Mouse (Mus musculus) thymus, adult 2 months (tissue): ENCODE data around the gene Lmx1b. TPM values are rescaled to one million over a fixed set of nuclear protein-coding genes. Genes with fewer than 3 reads are reported as not detected.
A peak's percentile ranks its signal among the peaks of the same experiment; 100 is the strongest.

Experiments used
- DNase-seq: peaks from one replicate; pipeline ENCODE4 v3.0.0; 2021
- H3K27ac ChIP-seq: fragments of 200-500 bp; 2 replicates; pipeline ENCODE4 v1.5.1; 2012; ENCODE audit warnings: low read length, control low read depth; ENCODE audit not compliant: control insufficient read depth, insufficient read depth
- H3K27me3 ChIP-seq: fragments of 200-500 bp; 2 replicates; pipeline ENCODE4 v1.6.1; 2012; ENCODE audit warnings: mild to moderate bottlenecking, low read length, moderate library complexity, mixed read lengths; ENCODE audit not compliant: control insufficient read depth, insufficient read depth
- H3K36me3 ChIP-seq: fragments of 200-500 bp; 2 replicates; pipeline ENCODE4 v1.6.1; 2012; ENCODE audit warnings: mild to moderate bottlenecking, low read length, moderate library complexity; ENCODE audit not compliant: control insufficient read depth, insufficient read depth
- H3K4me1 ChIP-seq: fragments of 200-500 bp; replicated peaks from 2 replicates; pipeline ENCODE4 v1.6.1; 2012; ENCODE audit warnings: low read length; ENCODE audit not compliant: control insufficient read depth, insufficient read depth
- H3K4me3 ChIP-seq: fragments of 200-500 bp; 2 replicates; pipeline ENCODE4 v1.5.1; 2012; ENCODE audit warnings: mild to moderate bottlenecking, low read length, control low read depth, moderate library complexity; ENCODE audit not compliant: control insufficient read depth, insufficient read depth
- CTCF ChIP-seq: fragments of 200-500 bp; IDR thresholded peaks from 2 replicates; pipeline ENCODE4 v1.5.1; 2012; ENCODE audit warnings: mild to moderate bottlenecking, control low read depth, low read length, moderate library complexity, borderline replicate concordance; ENCODE audit not compliant: control insufficient read depth, poor library complexity, insufficient read depth; ENCODE audit errors: extremely low read depth
- POLR2A ChIP-seq: fragments of 200-500 bp; IDR thresholded peaks from 2 replicates; pipeline ENCODE4 v1.6.1; 2012; ENCODE audit warnings: mild to moderate bottlenecking, low read length, control low read depth, moderate library complexity; ENCODE audit not compliant: control insufficient read depth, poor library complexity, insufficient read depth; ENCODE audit errors: extremely low read depth
- WGBS: fragments of 180-500 bp; shearing (Covaris S2); methylation state at CpG from one replicate; pipeline ENCODE4 v1.1.7; 2018; 5-methylcytosine and 5-hydroxymethylcytosine counted together
- polyA plus RNA-seq: library from polyadenylated mRNA; depleted of rRNA; stranded (reverse); fragments of >200 nt; gene quantifications from 2 replicates; pipeline ENCODE4 v1.2.3, GENCODE M21; 2012

Gene Lmx1b
- polyA plus RNA-seq, 1 experiment: 0.04 TPM

- Histone ChIP-seq H3K4me3 (no peak overlapping the region), H3K36me3 (no peaks in the 10 kb centered on the region), H3K27me3 (no peaks in the 10 kb centered on the region), H3K4me1 (no peaks in the 10 kb centered on the region), H3K27ac (no peak overlapping the region)
- WGBS: 17% methylated on average over 7 of the region's 7 CpGs
- TF ChIP-seq CTCF: no peak
- TF ChIP-seq POLR2A: no peak
- no peak for DNase-seq
Measured at GRCm38 (mm10) chr2:33659288-33659629, 18.9 kb upstream of the Lmx1b start.

GRCm38 (mm10) chr2:33658602-33659287, 18.4 kb upstream of the Lmx1b start:
- H3K4me1 ChIP-seq: no peaks in the 10 kb centered on the region
- TF ChIP-seq POLR2A: no peak
- no peak for TF ChIP-seq CTCF
- no peak overlapping the region for H3K4me3 ChIP-seq
- no peak for DNase-seq
- H3K36me3 ChIP-seq: no peaks in the 10 kb centered on the region
- WGBS: 45% methylated on average over 12 of the region's 12 CpGs
- no peak overlapping the region for H3K27ac ChIP-seq
- H3K27me3 ChIP-seq: no peaks in the 10 kb centered on the region

- TF ChIP-seq CTCF (peak; percentile 38; the same call in 1 of the 2 replicates), POLR2A (no peak)
Measured at GRCm38 (mm10) chr2:33652517-33653198, 12.3 kb upstream of the Lmx1b start.

GRCm38 (mm10) chr2:33649371-33649770, 9.1 kb upstream of the Lmx1b start:
- no peak overlapping the region for H3K4me3 ChIP-seq
- H3K27me3 ChIP-seq: peaks cover 7% of the 10 kb centered on the region; the same call in 1 of the 2 replicates
- no peak for DNase-seq
- H3K36me3 ChIP-seq: no peaks in the 10 kb centered on the region
- WGBS: 78% methylated on average over 3 of the region's 3 CpGs
- no peak for TF ChIP-seq CTCF
- TF ChIP-seq POLR2A: no peak
- no peak overlapping the region for H3K27ac ChIP-seq
- H3K4me1 ChIP-seq: no peaks in the 10 kb centered on the region

More at GRCm38 (mm10) chr2:33652517-33653198, 12.3 kb upstream of the Lmx1b start:
- Histone ChIP-seq H3K27me3 (no peaks in the 10 kb centered on the region; the same call in 1 of the 2 replicates), H3K36me3 (no peaks in the 10 kb centered on the region), H3K27ac (no peak overlapping the region), H3K4me1 (no peaks in the 10 kb centered on the region), H3K4me3 (no peak overlapping the region)
- DNase-seq: no peak
- WGBS: 83% methylated on average over 22 of the region's 22 CpGs

GRCm38 (mm10) chr2:33648894-33649293, 8.6 kb upstream of the Lmx1b start:
- Histone ChIP-seq H3K4me3 (no peak overlapping the region), H3K4me1 (no peaks in the 10 kb centered on the region), H3K36me3 (no peaks in the 10 kb centered on the region), H3K27me3 (peaks cover 12% of the 10 kb centered on the region; the same call in 1 of the 2 replicates), H3K27ac (no peak overlapping the region)
- no peak for DNase-seq
- TF ChIP-seq POLR2A (no peak), CTCF (no peak)
- 80% methylated on average over 4 of the region's 4 CpGs for WGBS

- Histone ChIP-seq H3K4me1 (no peaks in the 10 kb centered on the region), H3K27me3 (peaks cover 28% of the 10 kb centered on the region; the same call in 1 of the 2 replicates), H3K27ac (no peak overlapping the region), H3K4me3 (no peak overlapping the region), H3K36me3 (no peaks in the 10 kb centered on the region)
- TF ChIP-seq POLR2A (no peak), CTCF (no peak)
- WGBS: 13% methylated on average over 3 of the region's 3 CpGs
- DNase-seq: no peak
Measured at GRCm38 (mm10) chr2:33646283-33646550, 5.9 kb upstream of the Lmx1b start.
